Mouse (Mus musculus) heart, postnatal 10 days (tissue): ENCODE data around the gene Tent5d. TPM values are rescaled to one million over a fixed set of nuclear protein-coding genes. Genes with fewer than 3 reads are reported as not detected.

Source experiments
- DNase-seq, 2 experiments: peaks; one replicate each; pipeline ENCODE4 v3.0.0; 2021
- intact Hi-C: fragments of 180-260 bp; cut with DNase I; formaldehyde crosslinking; loops from one replicate; pipeline ENCODE4 v1.15.1; 2025
- total RNA-seq, 2 experiments: library from RNA; stranded (reverse); gene quantifications; 2 replicates each; pipeline ENCODE4 v1.2.3; 2021

Tent5d gene
- not detected for total RNA-seq

GRCm38 (mm10) chrX:107792290-107792689 is at the start of gene Tent5d:
Gene Tent5d (plus strand): TSS chrX:107792590.
- intact Hi-C loops, result no loop called here

DNA sequence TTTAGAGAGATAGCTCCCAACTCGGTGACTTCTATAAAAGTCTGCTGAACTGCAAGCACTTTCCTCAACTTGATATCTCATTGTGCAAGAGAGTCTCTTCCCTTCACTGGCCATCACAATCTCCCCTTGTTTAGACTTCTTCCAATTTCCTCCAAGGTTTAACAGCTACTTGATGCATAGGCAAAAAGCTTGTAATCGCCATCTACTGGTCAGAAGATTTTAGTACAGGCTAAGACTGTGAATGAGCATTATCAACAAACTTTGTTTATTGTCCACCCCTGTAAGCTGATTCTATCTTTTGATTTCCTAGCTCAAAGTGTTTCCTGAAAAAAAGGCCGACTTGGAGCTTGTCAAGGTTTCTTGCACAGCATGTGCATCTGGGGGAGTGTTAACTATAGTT is 24.5 kb upstream of the Tent5d start:
- intact Hi-C loops, result no loop called here
- DNase-seq, result no peak

More at GRCm38 (mm10) chrX:107792290-107792689, at the start of gene Tent5d:
- DNase-seq, result no peak

- intact Hi-C loops, result no loop called here
- DNase-seq, result no peak
These were observed 2.3 kb upstream of the Tent5d start for GRCm38 (mm10) chrX:107790136-107790535.

DNA sequence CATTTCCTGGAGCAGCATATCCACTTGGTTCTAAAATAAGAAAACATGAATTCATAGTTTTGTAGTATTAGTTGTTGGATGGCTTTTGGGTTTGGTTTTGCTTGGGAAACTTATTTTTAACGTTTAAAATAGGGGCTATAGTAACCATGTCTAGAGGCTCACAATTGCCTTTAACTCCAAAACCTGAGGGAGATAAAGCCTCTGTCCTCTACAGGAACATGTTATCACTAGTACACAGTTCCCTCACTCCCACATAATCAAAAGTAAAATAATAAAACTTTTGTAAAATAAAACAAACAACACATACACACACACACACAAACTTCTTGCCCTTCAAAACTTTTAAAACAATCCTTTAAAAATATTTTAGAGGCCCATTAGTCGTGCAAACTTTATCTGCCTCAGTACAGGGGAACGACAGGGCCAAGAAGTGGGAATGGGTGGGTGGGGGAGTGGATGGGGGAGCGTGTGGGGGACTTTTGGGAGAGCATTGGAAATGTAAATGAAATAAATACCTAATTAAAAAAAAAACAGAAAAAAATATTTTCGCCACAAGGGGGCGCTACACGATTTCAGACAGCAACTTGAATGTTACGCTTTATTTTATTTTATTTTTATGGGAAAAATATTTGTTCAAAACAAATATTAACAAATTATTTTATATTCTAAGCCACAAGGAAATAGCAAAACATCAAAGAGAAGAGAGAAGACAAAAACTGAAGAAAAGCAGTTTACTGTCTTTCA is 1.5 kb upstream of the Tent5d start:
- peak in 1 of 2 experiments; percentile 5 for DNase-seq
- intact Hi-C loops, result no loop called here

GRCm38 (mm10) chrX:107795785-107796184 is 3.4 kb downstream of the Tent5d start:
- intact Hi-C loops, result no loop called here
- DNase-seq, result no peak

DNA sequence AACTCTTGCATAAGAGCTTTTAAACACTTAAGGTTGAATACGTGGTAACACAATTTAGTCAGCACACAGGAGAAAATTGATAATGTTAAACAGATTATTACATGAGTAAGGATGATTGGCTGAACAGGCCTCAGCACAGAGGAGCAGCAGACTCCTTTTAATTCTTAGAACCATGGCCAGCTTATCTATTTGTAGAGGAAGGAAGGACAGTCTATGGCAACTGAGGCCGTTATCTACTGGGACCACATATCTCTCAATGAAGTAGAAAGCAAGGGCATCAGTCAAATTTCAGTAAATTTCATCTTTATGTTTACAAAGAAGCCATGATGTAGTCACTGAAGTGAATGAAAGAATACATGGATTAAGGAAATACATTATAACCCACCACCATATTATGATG is 4.5 kb downstream of the Tent5d start:
- intact Hi-C loops, result no loop called here
- no peak for DNase-seq

DNA sequence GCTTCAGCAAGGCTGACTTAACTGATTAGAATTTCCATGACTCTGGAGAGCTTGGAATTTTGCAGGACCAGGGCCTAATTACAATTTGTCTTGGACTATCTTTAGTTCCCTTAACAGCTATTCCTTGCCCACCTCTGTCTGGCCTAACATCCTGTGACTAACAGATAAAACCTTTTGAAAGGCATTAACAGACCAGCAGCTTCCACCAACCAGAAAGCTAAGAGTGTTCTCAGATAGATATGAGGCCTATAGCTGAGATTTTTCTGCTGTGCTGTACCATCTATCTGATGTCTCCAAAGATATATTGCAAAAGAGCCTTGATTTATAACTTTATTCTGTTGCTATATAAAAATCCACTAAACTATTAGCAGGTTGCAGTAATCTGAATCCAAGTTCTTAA is 19.7 kb downstream of the Tent5d start:
- DNase-seq, result no peak
- intact Hi-C loops, result loop anchor here (10.0 kb wide), 2 partner anchors 1023 to 1263 kb away; partner anchors contain the start of gene Brwd3

DNA sequence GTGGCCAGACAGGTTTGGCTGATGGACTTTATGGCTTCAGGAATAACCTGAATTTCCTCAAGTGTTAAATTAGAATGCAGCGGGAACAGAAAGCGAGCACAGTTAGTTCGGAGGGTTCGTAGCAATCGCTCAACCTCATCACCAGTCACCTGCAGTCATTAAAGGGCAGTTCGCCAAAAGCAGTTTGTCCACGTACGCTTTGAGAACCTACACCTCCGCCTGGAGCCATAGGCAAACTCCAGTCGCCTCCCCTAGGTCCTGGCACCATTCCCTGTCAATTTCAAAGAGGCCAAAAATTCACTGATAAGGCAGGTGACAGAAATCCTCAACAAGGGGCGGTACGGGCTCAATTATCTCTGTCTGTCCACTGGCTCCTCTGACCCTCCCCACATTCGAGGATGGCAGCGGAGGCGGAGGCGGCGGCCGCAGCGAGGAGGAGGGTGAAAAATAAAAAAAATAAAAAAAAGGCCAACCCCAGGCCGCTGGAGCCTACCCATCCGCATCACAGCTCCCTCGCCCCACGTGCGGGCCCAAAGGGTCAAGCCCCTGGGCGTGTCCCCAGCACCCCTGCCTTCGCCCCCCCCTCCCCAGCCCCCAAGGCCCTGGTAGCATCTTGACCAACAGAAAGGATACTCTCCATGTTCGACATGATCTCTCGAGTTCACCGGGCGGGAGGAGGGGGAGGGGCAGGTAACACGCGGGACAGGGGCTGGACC is 23.3 kb downstream of the Tent5d start:
- intact Hi-C loops, result loop anchor here (1.0 to 10.0 kb wide), 3 partner anchors 722 to 1259 kb away; partner anchors contain the start of gene Brwd3
- peak; percentile 32 to 45 for DNase-seq

DNA sequence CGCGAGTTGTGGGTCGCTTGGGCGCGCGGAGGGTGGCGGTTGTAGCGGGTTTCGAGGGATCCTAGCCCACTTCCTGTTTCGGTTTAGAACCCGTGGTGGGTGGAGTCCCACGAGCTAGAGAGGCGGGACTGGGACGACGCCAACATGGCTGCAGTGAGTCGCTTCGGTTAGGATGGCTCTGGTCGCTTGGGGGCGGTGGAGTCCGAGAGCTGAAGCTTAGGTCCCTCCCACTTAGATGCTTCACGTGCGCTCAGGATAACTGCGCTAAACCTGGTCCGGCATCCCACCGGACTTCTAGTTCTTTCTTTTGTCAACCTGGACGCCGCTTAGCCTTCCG is 23.8 kb downstream of the Tent5d start, which contains the start of gene 2610002M06Rik:
Gene 2610002M06Rik (minus strand): TSS at position 117 of the 337 bp plus-strand sequence.
- intact Hi-C loops, result loop anchor here (10.0 kb wide), 2 partner anchors 1019 to 1259 kb away; partner anchors contain the start of gene Brwd3
- DNase-seq, result peak; percentile 89 to 91

DNA sequence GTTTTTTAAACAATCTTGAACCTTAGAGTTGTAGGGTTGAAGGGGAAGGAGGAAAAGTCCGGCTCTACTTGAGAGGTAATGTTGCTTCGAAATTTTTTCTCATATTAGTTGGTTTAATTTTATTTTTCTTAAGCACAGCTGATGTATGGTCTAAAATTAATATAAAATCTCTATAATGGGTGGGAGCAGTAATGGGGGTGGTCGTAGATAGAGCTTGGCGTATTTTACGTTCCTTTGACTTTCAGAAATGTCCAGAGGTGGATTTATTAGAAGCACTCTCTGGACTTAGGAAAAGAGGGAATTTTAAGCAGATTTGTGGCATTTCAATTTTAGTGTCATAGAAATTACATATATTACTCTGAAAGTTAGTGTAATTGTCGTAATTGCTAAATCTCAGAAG is 24.3 kb downstream of the Tent5d start:
- no peak for DNase-seq
- intact Hi-C loops, result loop anchor here (10.0 kb wide), 2 partner anchors 1018 to 1258 kb away; partner anchors contain the start of gene Brwd3

- peak in 1 of 2 experiments; percentile 7 for DNase-seq
- intact Hi-C loops, result no loop called here
These were observed 65.8 kb downstream of the Tent5d start for GRCm38 (mm10) chrX:107858165-107858564.

Other genes with a start within 250 kb of the Tent5d start
- not detected for gene Tbx22, start 124.6 kb upstream of the Tent5d start, total RNA-seq
- 10 to 100 TPM in 1 of 2 experiments, 1 to 10 TPM in 1; 9.5 to 11.0 TPM for gene 2610002M06Rik, start 23.7 kb downstream of the Tent5d start, total RNA-seq
- not detected for gene Gm732, start 155.9 kb downstream of the Tent5d start, total RNA-seq